Mouse (Mus musculus): Measurements from ENCODE around the gene Erlin1. TPM values are rescaled to one million over a fixed set of nuclear protein-coding genes. Genes with fewer than 3 reads are reported as not detected.

Erlin1 gene
- 6.3 TPM for total RNA-seq (2023)

DNA sequence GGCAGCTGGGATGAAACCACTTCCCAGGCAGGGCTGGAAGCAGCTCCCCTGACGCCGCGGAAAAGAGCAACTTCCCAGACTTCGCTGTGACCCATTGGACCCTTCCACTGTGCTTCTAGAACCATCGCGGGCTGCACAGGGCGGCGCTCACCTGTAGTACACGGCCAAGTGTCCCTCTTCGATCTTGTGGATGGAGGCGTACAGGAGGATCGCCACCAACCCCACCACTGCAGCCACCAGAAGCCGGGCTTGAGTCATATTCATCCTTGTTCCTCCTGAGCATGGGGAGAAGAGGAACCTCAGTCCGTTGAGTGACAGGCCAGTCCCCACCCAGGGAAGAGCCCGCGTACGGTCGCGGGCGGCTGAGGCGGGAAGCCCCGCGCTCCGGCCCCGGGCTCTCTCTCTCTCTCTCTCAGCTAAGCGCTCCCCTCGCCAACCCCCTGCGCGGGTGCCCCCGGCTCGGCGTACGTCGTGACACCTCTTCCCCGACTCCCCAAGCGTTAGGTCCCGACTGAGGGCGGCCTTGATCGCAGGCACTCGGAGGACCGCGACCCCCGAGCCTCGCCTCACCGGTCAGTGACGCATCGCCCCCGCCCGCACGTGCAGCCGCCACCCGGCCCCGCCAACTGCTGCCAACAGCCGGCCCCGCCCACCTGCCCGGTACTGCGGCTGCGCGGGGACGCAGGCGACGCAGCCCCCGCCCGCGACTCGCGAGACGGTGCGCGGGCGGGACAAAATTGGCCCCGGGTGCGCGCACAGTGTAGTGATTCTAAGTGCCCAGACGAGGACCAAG is at the start of gene Erlin1:
Gene Erlin1, minus strand, starts transcription at position 665 of the 793 bp plus-strand sequence.

DNA sequence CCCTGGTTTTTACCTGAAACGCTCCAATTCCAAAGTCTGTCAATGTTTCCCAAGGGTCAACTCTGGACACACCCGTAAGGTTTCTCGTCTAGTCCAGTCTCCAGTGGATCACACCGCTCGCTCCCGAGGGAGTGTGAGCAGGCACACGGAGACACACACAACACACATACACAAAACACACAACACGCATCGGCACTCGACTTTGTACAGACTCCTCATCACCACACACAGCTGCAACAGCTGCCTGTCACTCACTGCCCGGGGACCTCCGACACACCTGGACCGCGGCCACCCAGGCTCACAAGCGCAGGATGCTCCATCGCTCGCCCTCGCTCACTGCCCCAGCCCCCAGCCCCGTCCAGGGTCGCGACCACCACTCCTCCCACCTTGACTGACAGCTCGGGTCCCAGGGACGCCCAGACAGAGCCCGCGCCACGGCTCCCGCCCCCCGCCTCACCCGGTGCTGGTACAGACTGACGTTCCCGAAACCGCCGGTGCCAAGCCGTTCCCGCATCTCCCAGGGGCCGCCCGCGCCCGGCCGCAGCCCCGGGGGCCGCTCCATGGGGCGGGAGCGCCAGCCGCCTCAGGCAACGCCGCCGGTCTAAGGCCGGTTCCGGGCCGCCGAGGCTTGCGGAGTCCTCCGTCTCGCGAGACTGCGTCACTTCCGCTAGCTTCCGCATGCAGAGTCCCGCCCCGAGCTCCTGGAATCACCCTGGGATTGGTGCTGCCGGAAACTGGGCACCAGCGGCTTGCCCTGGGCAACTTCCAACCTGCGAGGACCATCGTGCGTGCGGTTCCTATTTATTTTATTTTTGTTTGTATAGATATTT is 37.5 kb upstream of the Erlin1 start, which contains the start of gene Chuk:
Gene Chuk, minus strand, starts transcription at position 650 of the 830 bp plus-strand sequence.

DNA sequence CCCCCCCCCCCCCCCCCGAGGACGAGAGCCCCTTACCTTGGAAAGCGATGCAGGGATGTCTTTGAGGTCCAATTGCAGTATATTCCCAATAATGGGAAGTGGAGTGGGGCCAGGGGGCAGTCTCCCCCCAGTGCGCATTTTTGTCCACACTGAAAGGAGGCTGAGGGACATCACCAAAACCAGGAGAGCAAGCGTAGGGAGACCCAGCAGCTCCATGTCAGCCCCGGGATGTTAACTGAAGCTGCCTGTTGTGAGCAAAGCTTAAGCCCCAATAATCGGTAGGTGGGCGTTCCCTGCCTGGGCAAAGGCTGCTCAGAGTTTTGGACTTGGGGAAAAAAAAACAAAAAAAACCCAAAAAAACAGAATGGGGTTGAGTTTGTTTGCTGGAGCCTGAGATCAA is 40.6 kb downstream of the Erlin1 start, which contains the start of gene Cyp2c23:
Gene Cyp2c23, minus strand, starts transcription at position 237 of the 400 bp plus-strand sequence.

DNA sequence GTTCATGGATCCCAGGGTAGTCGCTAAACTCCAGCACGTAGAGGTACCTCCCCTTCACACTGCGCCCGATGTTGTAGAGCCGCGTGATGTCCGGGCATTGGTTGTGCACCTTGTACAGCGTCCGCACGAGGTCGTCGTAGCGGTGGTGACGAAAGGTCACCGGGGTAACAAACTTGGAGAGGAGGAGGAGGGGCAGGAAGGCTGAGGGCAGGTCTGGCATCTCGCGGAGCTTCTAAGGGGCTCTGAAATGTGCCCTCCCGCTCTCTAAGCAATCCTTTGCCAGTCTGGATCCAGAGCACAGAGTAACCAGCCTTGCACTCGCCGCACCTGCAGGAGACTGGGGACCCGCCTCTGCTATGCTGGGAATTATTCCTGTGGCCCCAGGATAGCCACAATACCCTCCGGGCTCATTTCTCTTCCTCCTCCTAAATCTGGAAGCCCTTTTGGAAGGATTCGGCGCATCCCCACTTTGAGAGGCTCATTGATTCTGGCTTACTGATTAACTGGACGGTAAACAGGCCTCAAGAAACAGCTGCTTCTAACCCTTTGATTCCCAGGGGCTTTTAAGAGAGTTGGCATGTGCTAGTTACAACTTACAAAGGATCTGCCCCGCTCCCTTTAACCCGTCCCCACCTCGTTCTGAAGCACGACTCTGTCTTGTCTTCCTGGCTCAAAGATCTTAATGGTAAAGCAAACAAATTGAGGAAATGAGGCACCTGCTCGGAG is 83.4 kb downstream of the Erlin1 start, which contains the start of gene Cpn1:
Gene Cpn1, minus strand, starts transcription at position 488 of the 726 bp plus-strand sequence.

Other genes starting within 250 kb of the Erlin1 start
- gene Dnmbp, start 129.6 kb downstream of the Erlin1 start, total RNA-seq (2023) = 8.1 TPM
- gene Cpn1, start 83.2 kb downstream of the Erlin1 start, total RNA-seq (2023) = not detected
- gene Cyp2c23, start 40.6 kb downstream of the Erlin1 start, total RNA-seq (2023) = not detected
- gene Chuk, start 37.7 kb upstream of the Erlin1 start, total RNA-seq (2023) = 65.2 TPM
- gene Cwf19l1, start 66.1 kb upstream of the Erlin1 start, total RNA-seq (2023) = 28.9 TPM
- 53.4 TPM for gene Bloc1s2, start 76.7 kb upstream of the Erlin1 start, total RNA-seq (2023)
- not detected for gene Pkd2l1, start 122.7 kb upstream of the Erlin1 start, total RNA-seq (2023)
- not detected for gene Scd3, start 133.5 kb upstream of the Erlin1 start, total RNA-seq (2023)
- 16.4 TPM for gene Scd2, start 223.9 kb upstream of the Erlin1 start, total RNA-seq (2023)

All from CD8-positive naive resting alpha-beta T cell, adult 57 days (primary cell).